Mouse (Mus musculus): ENCODE data around the gene Ttll11. TPM values are rescaled to one million over a fixed set of nuclear protein-coding genes. Genes with fewer than 3 reads are reported as not detected.

The Ttll11 gene
- polyA plus RNA-seq, 1 experiment: 1.5 TPM

GRCm38 (mm10) chr2:35899712-35900111, 80.0 kb downstream of the Ttll11 start:
- no peak for DNase-seq (ENCODE audit: low spot score)

DNA sequence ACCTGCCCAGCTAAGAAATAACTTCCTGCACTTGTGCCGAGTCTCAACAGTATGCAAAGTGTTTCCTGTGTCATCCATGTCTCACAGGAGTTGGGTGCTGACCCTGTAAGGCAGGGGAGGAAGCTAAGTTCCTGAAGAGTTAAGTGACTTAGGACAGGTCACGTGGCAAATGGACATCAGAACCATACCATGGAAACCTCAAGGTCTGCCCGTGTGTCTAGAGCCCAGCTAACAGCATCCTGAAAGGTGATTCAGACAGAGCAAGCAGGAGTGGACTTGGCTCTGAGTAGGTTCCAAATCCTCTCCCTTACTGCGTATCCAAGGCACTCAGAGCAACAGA, 80.6 kb downstream of the Ttll11 start:
- no peak for DNase-seq (ENCODE audit: low spot score)

DNA sequence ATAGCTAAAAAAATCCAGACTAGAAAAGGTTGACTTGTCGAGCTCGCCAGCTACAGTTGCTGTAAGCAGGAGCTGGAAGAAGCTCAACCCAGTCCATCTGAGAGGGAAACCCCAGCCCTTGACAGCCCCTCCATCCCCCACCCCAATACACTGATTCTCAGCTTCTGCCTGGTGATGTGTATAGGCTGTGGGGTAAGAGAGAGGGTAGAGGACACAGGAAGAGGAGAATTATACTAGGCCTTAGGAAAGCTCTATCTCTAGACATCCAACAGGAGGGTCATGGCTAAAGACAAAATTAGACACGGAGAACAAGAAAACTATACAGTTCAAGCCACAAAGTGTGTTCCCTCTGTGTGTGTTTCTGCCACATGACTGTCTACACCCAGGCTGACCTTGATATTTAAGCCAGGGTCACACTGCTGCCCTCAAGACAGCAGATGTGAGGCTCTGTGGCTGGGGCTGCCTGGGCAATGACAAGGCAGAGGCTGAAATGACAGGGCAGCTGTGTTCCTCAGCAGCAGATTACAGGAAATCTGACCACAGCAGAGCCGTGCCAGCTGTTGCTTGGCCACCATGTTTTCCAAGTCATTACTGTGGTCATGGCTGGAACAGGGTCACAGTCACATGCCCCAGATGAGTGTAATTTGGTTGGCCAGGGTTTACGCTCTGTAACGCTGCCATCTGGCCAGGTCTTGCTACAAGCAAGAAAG, 81.1 kb downstream of the Ttll11 start:
- DNase-seq (ENCODE audit: low spot score): no peak

DNA sequence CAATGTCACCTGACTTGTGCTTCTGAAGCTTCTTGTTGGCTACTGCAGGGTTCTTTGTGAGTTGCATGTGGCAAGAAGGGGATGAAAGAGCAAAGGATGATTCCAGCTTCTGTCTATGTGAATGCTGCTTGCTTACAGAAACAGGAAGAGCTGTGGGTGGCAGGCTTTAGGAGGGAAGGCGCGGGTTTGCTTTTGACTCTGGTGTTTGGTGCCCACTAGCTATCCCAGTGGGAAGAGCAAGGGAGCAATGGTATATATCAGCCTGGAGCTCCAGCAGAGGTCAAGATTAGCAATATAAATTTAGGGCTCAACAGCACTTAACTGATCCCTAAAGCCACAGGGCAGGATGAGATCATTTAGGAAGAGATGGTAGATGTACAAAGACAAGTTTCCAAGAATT, 82.6 kb downstream of the Ttll11 start:
- no peak for DNase-seq (ENCODE audit: low spot score)

GRCm38 (mm10) chr2:35894512-35894911, 85.2 kb downstream of the Ttll11 start:
- DNase-seq (ENCODE audit: low spot score): no peak

DNA sequence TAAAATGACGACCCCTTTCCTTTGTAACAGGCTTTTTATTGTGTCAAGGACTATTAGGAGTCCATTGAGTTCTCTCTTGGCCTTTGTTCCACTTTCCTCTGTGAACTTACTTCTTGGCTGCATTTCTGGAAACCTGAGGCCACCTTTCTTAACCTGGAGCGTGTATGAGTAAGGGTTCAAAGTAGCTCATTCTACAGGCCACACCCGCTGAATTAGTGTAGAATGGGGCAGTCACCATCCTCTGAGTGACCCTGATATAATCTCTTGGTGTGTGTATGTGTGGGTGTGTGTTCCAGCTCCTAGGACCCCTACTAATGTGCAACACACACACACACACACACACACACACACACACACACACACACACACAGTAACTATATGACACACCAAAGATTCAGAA, 89.1 kb downstream of the Ttll11 start:
- no peak for DNase-seq (ENCODE audit: low spot score)

DNA sequence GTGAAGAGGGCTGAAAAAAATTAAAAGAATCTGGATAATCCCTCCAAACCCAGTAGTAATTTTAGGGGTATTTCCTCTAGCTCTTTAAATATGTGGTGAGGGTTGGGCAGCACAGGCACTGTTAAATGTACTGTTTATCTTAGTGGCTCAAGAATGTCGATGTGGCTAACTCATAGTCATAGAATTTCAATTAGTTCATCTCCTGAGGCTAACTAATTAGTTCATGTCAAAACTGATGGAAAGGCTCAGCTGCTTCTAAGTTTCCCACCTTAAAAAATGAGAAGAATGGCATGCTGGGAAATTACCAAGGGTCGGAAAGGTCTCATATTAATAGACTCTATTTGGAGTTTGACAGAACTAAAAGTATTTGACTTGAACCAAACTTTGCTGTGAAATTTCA, 89.9 kb downstream of the Ttll11 start:
- DNase-seq (ENCODE audit: low spot score): no peak

DNA sequence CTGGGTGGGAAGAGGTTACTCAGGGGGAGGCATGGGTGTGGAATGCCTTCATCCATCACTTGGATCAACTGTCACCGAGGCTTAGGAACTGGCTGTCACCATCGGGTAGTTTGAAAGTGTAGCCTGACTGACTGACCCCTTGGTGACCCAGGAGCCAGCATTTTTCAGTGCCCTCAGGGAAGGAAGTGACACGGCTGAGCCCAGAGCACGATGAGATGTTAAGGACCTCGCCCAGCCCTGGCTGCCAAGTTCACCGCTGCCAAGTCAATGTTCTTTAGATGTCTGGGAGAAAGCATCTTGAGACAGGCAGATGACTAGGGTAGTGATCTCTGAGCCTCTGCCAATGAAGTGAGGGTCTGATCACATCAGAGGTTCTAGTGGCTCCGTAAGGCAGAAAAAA, 95.4 kb downstream of the Ttll11 start:
- no peak for DNase-seq (ENCODE audit: low spot score)

DNA sequence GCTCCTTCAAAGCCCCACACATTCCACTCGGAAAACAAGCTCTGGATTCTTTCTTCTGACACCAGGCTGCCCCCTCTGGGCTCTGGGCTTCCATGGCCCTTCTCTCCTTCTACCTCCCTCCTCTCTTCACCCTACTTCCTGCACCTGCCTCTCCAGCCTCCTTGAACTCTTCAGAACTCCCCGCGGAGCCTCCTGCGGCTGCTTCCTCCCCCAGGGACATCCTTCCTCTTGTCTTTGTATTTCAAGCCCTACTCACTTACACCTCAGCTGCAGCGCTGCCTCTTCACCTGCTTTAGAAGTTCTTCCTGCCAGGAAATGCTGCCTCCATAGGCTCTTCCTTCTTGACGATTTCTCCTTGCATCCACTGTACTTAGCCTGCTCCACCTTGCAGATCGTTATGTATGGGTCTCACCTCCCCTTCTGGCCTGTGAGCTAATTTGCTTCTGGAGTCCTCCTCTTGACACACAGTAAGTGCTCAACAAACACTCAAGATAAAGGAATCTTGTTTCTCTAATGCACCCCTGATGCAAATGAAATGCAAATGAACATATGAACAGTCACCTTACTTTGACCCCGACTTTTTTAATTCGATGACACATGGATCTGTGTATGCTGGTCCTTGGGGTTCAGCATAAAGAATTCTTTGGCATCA, 97.3 kb downstream of the Ttll11 start:
- no peak for DNase-seq (ENCODE audit: low spot score)

- no peak for DNase-seq (ENCODE audit: low spot score)
These were observed 97.8 kb downstream of the Ttll11 start for GRCm38 (mm10) chr2:35881896-35882295.

GRCm38 (mm10) chr2:35880362-35880761, 99.4 kb downstream of the Ttll11 start:
- DNase-seq (ENCODE audit: low spot score): no peak

DNA sequence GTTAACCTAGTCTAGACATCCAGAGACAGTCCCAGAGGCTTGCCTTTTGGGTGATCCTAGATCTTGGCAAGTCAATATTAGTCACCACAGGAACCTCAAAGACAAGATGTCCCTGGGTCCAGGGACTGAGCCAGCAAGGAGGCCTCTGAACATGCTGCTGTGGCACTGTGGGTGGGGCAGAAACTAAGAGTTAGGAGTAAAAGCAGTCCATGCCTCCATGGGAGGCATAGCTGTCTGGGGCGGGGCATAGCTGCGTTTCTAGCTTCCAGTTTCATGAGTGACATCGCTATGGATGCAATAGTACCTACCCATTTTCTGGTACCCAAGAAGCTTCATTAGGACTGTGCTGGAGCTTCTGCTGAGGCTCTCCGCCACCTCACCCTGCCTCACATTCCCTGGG, 99.8 kb downstream of the Ttll11 start:
- DNase-seq (ENCODE audit: low spot score): no peak

- DNase-seq (ENCODE audit: low spot score): no peak
These were observed 101.2 kb downstream of the Ttll11 start for GRCm38 (mm10) chr2:35878506-35878905.

- no peak for DNase-seq (ENCODE audit: low spot score)
These were observed 104.1 kb downstream of the Ttll11 start for GRCm38 (mm10) chr2:35875572-35875971.

GRCm38 (mm10) chr2:35874421-35874820, 105.3 kb downstream of the Ttll11 start:
- DNase-seq (ENCODE audit: low spot score): no peak

- DNase-seq (ENCODE audit: low spot score): no peak
These were observed 110.5 kb downstream of the Ttll11 start for GRCm38 (mm10) chr2:35869165-35869564.

DNA sequence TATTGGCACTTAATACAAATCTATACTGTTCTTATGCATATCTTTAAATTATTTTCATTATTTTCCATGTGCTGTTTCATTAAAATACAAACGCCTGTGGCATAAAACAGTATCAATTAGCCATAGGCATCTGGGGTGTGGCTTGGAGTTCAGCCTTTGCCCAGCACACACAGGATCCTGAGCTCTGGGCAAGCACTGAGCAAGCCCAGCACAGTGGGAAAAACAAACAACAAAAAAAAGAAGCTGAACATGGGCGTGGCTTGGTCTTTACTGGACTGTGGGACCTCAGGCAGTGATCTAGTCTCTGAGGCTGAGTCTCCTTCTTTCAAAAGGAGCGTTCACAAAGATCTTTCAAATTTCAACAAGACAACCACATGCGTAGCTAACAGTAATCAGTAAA, 116.4 kb downstream of the Ttll11 start:
- DNase-seq (ENCODE audit: low spot score): no peak

GRCm38 (mm10) chr2:35861185-35861584, 118.5 kb downstream of the Ttll11 start:
- no peak for DNase-seq (ENCODE audit: low spot score)

DNA sequence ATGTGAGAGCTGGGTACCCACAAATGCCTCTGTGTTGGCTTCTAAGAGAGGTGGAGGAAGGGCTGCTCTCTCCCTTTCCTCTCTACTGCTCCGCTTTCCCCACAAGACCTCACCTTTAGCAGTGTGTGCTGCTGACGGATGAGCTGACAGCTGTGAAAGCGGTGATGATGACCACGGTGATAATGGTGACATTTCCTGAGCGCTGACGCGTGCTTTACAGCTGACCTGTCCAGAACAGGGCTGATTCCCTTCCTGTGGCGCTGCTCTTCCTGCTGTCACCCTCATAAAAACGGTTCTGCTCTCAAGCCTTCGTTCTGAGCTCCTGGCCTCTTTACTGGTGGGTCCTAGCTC, 119.3 kb downstream of the Ttll11 start:
- no peak for DNase-seq (ENCODE audit: low spot score)

DNA sequence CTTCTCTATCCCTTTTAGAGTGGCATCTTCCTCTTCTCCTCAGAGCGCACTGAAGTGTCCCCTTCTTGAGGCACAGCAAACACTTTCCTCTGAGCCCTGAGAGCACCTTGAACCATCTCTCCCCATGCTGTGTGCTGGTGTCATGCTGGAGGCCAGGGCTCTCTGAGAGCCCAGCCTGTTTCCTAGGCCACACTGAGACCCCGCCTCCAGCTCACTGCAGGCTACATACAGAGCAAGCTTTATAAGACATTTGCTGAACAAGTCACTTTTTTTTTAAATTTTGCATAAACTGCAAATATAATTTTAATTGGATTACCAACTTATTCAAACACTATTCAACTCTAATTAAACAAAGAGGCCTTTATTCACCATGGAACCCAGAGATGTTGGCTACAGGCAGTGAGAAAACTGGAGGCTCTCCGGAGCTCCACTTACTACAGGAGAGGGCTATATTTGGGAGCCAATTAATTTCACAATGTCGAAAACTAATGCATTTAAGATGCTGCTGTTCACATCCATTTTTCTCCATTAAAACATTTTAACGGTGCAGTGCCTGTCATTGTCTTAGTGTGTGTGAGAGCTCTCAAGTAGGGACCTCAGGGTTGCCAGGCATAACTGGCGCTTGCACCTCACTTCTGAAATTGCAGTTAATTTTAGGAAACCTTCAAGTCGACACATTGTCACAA, 119.9 kb downstream of the Ttll11 start:
- no peak for DNase-seq (ENCODE audit: low spot score)

- DNase-seq (ENCODE audit: low spot score): no peak
These were observed 121.4 kb downstream of the Ttll11 start for GRCm38 (mm10) chr2:35858281-35858680.

GRCm38 (mm10) chr2:35856901-35857300, 122.8 kb downstream of the Ttll11 start:
- no peak for DNase-seq (ENCODE audit: low spot score)

- no peak for DNase-seq (ENCODE audit: low spot score)
These were observed 124.8 kb downstream of the Ttll11 start for GRCm38 (mm10) chr2:35854877-35855276.
